Mouse (Mus musculus): Measurements from ENCODE around the gene Rhbdd2. TPM values are rescaled to one million over a fixed set of nuclear protein-coding genes. Genes with fewer than 3 reads are reported as not detected.

Rhbdd2 gene
- total RNA-seq, 2 experiments from 2014 or later = 46.9 to 48.8 TPM

DNA sequence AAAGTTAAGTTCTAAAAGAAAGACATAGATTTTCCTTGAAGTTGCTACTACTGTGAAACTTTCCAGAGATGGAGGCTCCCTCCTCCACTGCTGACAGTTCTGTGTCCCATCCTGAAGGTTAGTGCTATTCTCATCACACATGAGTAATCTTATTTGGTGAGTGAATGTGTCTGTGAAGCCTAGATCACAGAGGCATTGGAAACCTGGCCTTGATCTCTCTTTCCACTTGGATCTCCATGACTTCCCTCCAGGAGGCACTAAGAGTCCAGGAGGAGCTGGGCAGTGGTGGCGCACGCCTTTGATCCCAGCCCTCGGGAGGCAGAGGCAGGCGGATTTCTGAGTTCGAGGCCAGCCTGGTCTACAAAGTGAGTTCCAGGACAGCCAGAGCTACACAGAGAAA lies 49.6 kb downstream of the Rhbdd2 start:
- DNase-seq = peak in 1 of 2 experiments; percentile 26

DNA sequence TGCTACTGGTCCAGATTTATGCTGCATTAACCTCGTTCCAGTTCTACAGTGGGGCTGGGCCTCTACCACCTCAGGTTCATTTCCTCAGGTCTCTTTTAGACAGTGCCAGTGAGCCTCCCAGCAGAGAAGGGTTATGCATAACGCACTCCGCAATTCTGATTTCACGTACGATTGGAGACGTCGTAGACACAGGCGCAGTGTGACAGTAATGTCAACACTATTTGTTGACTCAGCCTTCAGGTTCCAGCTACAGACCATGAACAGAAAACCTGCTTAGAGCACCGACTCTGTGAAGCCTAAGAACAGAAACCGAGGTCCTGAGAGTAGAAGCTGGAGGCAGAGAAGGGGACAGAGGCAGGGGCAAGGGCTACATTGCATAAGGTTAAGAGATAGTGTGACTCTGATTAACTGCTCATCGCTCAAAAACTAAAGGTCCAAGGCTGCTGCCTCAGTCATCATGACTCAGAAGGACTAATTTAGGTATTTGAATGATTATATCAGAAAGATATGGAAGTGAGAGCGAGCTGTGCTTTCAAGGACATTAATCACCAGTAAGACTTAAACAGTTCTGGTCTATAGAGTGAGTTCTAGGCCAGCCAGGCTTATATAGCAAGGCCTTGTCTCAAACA lies 50.6 kb downstream of the Rhbdd2 start:
- DNase-seq = peak; percentile 49 to 51

DNA sequence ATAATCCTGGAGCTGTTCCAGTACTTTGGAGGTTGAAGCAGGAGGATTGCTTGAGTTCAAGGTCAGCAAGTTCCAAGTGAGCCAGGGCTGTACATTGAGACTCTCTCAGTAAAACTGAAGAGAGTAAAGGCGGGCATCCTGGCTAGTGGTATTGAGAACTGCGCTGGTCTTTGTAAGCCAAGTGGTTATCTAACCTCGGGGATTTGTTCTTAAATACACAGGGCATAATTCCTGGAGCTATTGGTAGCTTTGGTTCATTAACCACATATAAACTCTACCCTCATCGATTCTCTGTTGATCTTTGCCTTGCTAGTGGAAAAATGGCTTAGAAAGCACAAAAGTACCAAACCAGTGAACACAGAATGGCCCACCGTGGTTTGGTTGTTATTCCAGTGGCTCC lies 58.0 kb downstream of the Rhbdd2 start:
- DNase-seq = no peak

DNA sequence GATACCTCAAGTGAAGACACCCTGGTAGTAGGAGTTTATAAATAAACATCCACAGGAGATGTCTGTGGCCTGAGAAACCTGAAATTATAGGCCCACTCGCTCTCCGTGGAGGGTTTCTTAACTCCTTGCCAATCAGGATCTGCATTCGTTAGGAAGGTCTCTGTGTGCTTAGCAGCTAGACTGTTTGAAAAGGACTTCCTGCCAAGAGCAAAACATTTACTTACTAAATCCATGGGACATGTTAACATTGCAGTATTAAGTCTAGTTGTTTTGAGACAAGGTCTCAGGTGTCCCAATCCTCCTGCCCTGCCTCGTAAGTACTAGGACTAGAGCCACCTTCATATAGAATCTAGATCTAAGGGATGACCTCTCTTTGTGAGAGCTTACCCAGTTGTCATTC lies 58.8 kb downstream of the Rhbdd2 start:
- DNase-seq = no peak

DNA sequence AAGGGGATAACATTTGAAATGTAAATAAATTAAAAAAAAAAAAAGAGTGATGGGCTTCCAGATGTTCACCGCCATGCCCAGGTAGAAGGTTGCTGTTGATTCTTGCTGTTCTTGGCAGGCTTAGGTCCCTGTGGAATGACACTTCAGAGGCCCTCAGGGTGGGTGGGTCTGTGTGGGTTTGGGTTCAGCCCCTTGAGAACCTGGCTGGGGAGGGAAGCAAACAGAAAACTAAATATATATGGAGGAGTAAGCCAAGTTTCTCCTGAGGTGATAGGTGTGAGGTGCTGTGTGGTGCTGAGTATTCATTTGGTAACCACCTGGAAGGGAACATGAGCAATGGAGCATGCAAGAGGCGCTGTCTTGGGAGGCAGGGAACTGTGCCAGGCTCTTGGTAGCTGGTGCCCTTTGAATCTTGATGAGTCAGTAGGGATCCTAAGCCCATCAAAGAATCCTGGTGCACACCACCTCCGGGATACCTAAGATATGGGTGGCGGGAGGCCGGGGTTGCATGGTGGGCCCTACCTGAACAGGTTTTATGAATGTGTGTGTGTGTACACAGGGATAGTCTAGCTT lies 60.9 kb downstream of the Rhbdd2 start:
- DNase-seq = peak; percentile 64 to 68

DNA sequence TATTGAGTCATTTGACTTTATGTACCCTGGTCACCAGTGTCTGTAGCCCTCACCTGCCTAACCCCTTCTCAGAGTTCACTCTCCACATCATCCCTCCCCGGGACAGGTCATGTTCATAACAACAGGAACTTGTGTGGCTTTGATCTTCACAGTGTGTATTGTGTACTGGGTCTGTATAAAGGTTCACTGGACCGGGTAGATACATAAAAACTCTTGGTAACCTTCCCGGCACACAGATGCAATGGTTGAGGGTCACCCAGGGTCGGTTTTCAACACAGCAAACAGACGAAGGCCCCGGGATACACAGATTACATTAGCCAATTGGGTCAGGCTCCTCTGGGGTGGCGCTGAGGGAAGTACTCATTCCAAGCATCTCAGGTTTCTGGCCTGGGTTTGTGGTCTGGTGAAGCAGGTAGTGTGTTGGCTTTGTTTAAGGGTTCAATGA lies 62.9 kb downstream of the Rhbdd2 start:
- DNase-seq = no peak

Other genes with a start within 250 kb of the Rhbdd2 start
- 10 to 100 TPM; 21.4 to 24.6 TPM for gene Pom121, start 238.1 kb upstream of the Rhbdd2 start, total RNA-seq (2021)
- gene Hip1, start 87.5 kb upstream of the Rhbdd2 start, total RNA-seq (2021) = 10 to 100 TPM; 20.0 to 28.0 TPM
- gene Ccl26, start 69.0 kb upstream of the Rhbdd2 start, total RNA-seq (2021) = not detected
- gene Ccl24, start 59.6 kb upstream of the Rhbdd2 start, total RNA-seq (2021) = under 1 TPM; 0.73 to 0.82 TPM
- gene Por, start 37.4 kb downstream of the Rhbdd2 start, total RNA-seq (2021) = 100 to 1,000 TPM; 300 to 324 TPM
- gene Tmem120a, start 111.8 kb downstream of the Rhbdd2 start, total RNA-seq (2021) = 10 to 100 TPM; 55.5 to 59.9 TPM
- under 1 TPM; 0.33 to 0.83 TPM for gene Styxl1, start 145.8 kb downstream of the Rhbdd2 start, total RNA-seq (2021)
- 100 to 1,000 TPM; 489 to 545 TPM for gene Mdh2, start 145.9 kb downstream of the Rhbdd2 start, total RNA-seq (2021)
- gene Srrm3, start 174.3 kb downstream of the Rhbdd2 start, total RNA-seq (2021) = 1 to 10 TPM; 1.6 to 3.4 TPM